Mouse (Mus musculus) embryonic facial prominence, embryonic 15.5 days (tissue): ENCODE measurements around the gene Zfp764. TPM values are rescaled to one million over a fixed set of nuclear protein-coding genes. Genes with fewer than 3 reads are reported as not detected.
"Not testable (repeated sequence)": the region's sequence is repeated elsewhere in the genome, so short reads cannot be mapped to it uniquely, and the experiment has no call there.

Experiments used
- ATAC-seq: fragments of 200-750 bp; cut with Nextera tagmentation; 2 replicates; pipeline ENCODE4 v1.8.0; 2017; ENCODE audit warnings: low read depth, moderate TSS enrichment; ENCODE audit not compliant: insufficient number of reproducible peaks, low FRiP score, low TSS enrichment
- H3K27ac ChIP-seq: fragments of 300-500 bp; sonication (generic); replicated peaks from 2 replicates; pipeline ENCODE4 v1.5.1; 2015; ENCODE audit warnings: mild to moderate bottlenecking, inconsistent platforms
- H3K27me3 ChIP-seq: fragments of 300-500 bp; sonication (generic); 2 replicates; pipeline ENCODE4 v1.6.1; 2015; ENCODE audit warnings: inconsistent platforms
- H3K36me3 ChIP-seq: fragments of 300-500 bp; sonication (generic); 2 replicates; pipeline ENCODE4 v1.6.1; 2015; ENCODE audit warnings: mild to moderate bottlenecking, inconsistent platforms
- H3K4me1 ChIP-seq: fragments of 300-500 bp; sonication (generic); 2 replicates; pipeline ENCODE4 v1.6.1; 2015; ENCODE audit warnings: inconsistent platforms
- H3K4me2 ChIP-seq: fragments of 300-500 bp; sonication (generic); replicated peaks from 2 replicates; pipeline ENCODE4 v1.6.1; 2015; ENCODE audit warnings: mild to moderate bottlenecking, inconsistent platforms
- H3K4me3 ChIP-seq: fragments of 300-500 bp; sonication (generic); replicated peaks from 2 replicates; pipeline ENCODE4 v1.5.1; 2015; ENCODE audit warnings: mild to moderate bottlenecking, inconsistent platforms
- H3K9ac ChIP-seq: fragments of 300-500 bp; sonication (generic); 2 replicates; pipeline ENCODE4 v1.6.1; 2015; ENCODE audit warnings: inconsistent platforms
- H3K9me3 ChIP-seq: fragments of 300-500 bp; sonication (generic); replicated peaks from 2 replicates; pipeline ENCODE4 v1.6.1; 2016; ENCODE audit warnings: inconsistent platforms
- WGBS: fragments of 180-500 bp; shearing (Covaris S2); methylation state at CpG from one replicate; pipeline ENCODE4 v1.1.7; 2015; 5-methylcytosine and 5-hydroxymethylcytosine counted together
- polyA plus RNA-seq: library from polyadenylated mRNA; unstranded; fragments of >200 nt; fragmentation: Nextera tagmentation; extraction: Ambion mirVana; gene quantifications from 2 replicates; pipeline ENCODE4 v1.2.1, GENCODE M21; 2015

Zfp764 gene
- 8.9 and 9.2 TPM in 2 replicates for polyA plus RNA-seq

DNA sequence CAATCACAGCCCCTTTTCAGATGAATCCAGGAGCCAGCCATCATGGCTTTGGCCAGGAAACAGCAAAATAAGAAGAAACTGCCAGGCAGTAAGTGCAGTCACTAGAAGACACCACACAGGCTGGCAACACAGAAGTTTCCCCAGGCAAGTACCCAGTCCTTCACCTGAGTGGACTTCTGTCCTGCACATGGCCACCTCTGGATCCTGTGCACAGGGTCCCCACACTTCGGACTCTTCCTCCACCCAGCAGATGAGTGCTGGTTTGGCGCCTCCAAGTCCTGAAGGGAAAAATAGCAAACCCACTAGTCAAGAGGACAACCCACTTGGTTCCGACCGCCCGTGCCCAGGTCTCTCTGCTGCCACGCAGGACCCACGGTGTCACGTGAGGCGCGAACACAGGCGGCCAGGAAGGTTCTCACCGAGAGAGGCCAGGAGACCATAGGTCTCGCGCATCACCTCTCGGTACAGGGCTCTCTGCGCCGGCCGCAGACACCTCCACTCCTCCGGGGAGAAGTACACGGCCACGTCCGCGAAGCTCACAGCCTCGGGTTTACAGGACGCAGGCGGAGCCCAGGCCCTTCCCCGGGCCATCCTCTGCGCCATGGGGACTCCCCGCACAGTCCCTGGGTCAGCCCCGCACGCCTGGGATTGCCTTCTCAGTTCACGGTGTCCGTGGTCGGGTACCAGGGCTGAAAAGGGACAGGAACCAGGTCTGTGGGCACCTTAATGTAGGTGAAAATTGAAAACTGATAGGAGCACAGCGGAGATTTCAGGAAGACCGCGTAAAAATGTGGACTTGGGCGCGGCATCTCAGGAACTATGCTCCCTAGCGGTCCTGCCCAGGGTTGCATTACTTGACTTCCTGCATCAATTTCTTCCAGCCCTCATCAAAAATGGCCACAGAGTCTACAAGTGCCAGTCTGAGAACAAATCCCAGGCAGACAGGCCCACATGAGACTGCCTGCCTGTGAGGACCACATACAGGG, at the start of gene Zfp764:
Gene Zfp764, minus strand, starts transcription at position 821 of the 986 bp plus-strand sequence.
- H3K9me3 ChIP-seq, H3K36me3 ChIP-seq, H3K27me3 ChIP-seq, H3K4me1 ChIP-seq: not testable (repeated sequence)
- peak within 1 kb of the TSS; percentile 66 for H3K9ac ChIP-seq
- peak within 1 kb of the TSS; percentile 80 for H3K27ac ChIP-seq
- peak; percentile 85 for ATAC-seq
- H3K4me3 ChIP-seq: peak within 1 kb of the TSS; percentile 58
- WGBS: 5% methylated on average over 40 of the region's 40 CpGs
- H3K4me2 ChIP-seq: peak within 1 kb of the TSS; percentile 91

GRCm38 (mm10) chr7:127454905-127455304, 48.3 kb upstream of the Zfp764 start:
- no peak for ATAC-seq
- H3K36me3 ChIP-seq: peaks cover 39% of the 10 kb centered on the region

DNA sequence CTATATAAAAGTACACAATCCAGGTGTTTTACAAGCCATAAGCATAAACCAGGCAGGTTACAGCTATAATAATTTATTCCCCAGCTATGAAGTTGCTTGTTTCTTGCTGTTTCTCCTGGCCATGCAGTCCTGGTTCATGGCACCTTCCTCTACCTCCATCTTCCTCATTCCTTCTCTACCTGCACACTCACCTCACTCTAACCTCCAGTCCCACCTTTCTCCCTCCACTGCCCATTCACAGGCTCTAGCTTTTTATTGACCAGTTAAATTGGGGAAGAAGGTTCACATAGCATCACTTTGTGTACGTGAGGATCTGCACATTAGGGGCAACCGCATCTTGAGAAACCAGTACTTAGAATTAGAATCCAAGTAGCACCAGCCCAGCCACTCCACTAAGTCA, 46.4 kb upstream of the Zfp764 start:
- H3K4me2 ChIP-seq: no peak overlapping the region
- no peaks in the 10 kb centered on the region for H3K9me3 ChIP-seq
- no peaks in the 10 kb centered on the region for H3K27me3 ChIP-seq
- H3K27ac ChIP-seq: no peak overlapping the region
- peaks cover 26% of the 10 kb centered on the region for H3K4me1 ChIP-seq
- no peak overlapping the region for H3K4me3 ChIP-seq
- peaks cover 32% of the 10 kb centered on the region for H3K36me3 ChIP-seq
- no peak overlapping the region for H3K9ac ChIP-seq
- ATAC-seq: no peak
- WGBS: 95% methylated on average over 2 of the region's 2 CpGs

More at GRCm38 (mm10) chr7:127454905-127455304, 48.3 kb upstream of the Zfp764 start:
- Histone ChIP-seq H3K9ac (no peak overlapping the region), H3K4me1 (peaks cover 19% of the 10 kb centered on the region), H3K27ac (no peak overlapping the region), H3K9me3 (no peaks in the 10 kb centered on the region), H3K4me2 (no peak overlapping the region), H3K27me3 (no peaks in the 10 kb centered on the region), H3K4me3 (no peak overlapping the region)
- 90% methylated on average over 7 of the region's 7 CpGs for WGBS

DNA sequence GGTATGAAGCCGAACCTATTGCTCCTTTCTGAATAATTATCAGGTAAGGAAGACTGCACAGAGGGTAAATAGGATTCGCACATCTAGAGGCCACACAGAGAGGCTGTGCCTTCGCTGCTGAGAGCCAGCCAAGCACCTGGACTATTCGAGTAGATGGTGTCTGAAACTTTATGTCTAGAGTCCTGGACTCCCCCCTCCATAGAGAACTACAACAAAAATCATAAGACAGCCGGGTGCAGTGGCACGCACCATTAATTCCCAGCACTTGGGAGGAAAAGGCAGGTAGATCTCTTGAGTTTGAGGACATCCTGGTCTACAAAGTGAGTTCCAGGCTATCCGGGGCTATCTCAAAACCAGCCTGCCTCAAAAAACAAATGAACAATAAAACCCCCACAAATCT, 43.3 kb upstream of the Zfp764 start:
- peaks cover 31% of the 10 kb centered on the region for H3K36me3 ChIP-seq
- no peaks in the 10 kb centered on the region for H3K27me3 ChIP-seq
- peak overlapping the region; percentile 63 for H3K4me2 ChIP-seq
- 0 out of 2 replicates have a peak overlapping the region, but pooled peaks have one; percentile 12 for H3K9ac ChIP-seq
- no peaks in the 10 kb centered on the region for H3K9me3 ChIP-seq
- WGBS: 81% methylated on average over 7 of the region's 7 CpGs
- peaks cover 26% of the 10 kb centered on the region for H3K4me1 ChIP-seq
- H3K27ac ChIP-seq: no peak overlapping the region
- no peak for ATAC-seq
- H3K4me3 ChIP-seq: peak overlapping the region; percentile 68

- H3K9me3 ChIP-seq: no peaks in the 10 kb centered on the region
- ATAC-seq: peak; percentile 89
- peak within 1 kb of the TSS; percentile 77 for H3K9ac ChIP-seq
- peak within 1 kb of the TSS; percentile 63 for H3K4me2 ChIP-seq
- under 1% methylated on average over 54 of the region's 54 CpGs for WGBS
- peaks cover 38% of the 10 kb centered on the region for H3K36me3 ChIP-seq
- H3K4me1 ChIP-seq: peaks cover 26% of the 10 kb centered on the region
- H3K27ac ChIP-seq: peak within 1 kb of the TSS; percentile 91
- H3K4me3 ChIP-seq: peak within 1 kb of the TSS; percentile 68
- H3K27me3 ChIP-seq: no peaks in the 10 kb centered on the region
Measured at GRCm38 (mm10) chr7:127448521-127449300, 42.1 kb upstream of the Zfp764 start, which contains the start of gene Zfp689. Gene Zfp689 (minus strand): TSS chr7:127449158.

- WGBS: 94% methylated on average over 20 of the region's 20 CpGs
- no peak overlapping the region for H3K27ac ChIP-seq
- no peak overlapping the region for H3K4me2 ChIP-seq
- no peak overlapping the region for H3K9ac ChIP-seq
- H3K4me3 ChIP-seq: no peak overlapping the region
- ATAC-seq: no peak
- peaks cover 46% of the 10 kb centered on the region for H3K36me3 ChIP-seq
- H3K27me3 ChIP-seq: no peaks in the 10 kb centered on the region
- no peaks in the 10 kb centered on the region for H3K9me3 ChIP-seq
- H3K4me1 ChIP-seq: no peaks in the 10 kb centered on the region; the same call in 1 of the 2 replicates
Measured at GRCm38 (mm10) chr7:127443976-127444375, 37.4 kb upstream of the Zfp764 start.

DNA sequence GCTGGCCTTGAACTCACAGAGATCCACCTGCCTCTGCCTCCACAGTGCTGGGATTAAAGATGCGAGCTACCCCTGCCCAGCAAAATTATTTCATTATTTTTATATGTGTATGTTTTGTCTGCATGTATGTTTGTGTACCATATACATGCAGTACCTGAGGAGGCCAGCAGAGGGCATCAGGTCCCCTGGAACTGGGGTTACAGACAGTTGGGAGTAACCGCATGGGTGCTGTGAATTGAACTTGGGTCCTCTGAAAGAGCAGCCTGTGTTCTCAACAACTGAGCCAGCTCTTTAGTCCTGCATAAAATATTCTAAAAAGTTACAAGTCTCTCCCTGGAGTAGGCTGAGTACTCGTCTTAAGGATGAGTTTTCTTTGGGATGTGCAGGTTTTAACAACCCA, 31.1 kb upstream of the Zfp764 start:
- Histone ChIP-seq H3K4me2 (no peak overlapping the region), H3K27ac (no peak overlapping the region), H3K4me3 (no peak overlapping the region), H3K9me3 (peaks cover 4% of the 10 kb centered on the region; the same call in 1 of the 2 replicates), H3K27me3 (no peaks in the 10 kb centered on the region; the same call in 1 of the 2 replicates), H3K9ac (no peak overlapping the region), H3K4me1 (no peaks in the 10 kb centered on the region), H3K36me3 (peaks cover 7% of the 10 kb centered on the region; the same call in 1 of the 2 replicates)
- WGBS: 85% methylated on average over 3 of the region's 3 CpGs
- no peak for ATAC-seq

- H3K4me1 ChIP-seq: no peaks in the 10 kb centered on the region
- no peak for ATAC-seq
- no peaks in the 10 kb centered on the region; the same call in 1 of the 2 replicates for H3K27me3 ChIP-seq
Measured at GRCm38 (mm10) chr7:127435206-127435605, 28.6 kb upstream of the Zfp764 start.

DNA sequence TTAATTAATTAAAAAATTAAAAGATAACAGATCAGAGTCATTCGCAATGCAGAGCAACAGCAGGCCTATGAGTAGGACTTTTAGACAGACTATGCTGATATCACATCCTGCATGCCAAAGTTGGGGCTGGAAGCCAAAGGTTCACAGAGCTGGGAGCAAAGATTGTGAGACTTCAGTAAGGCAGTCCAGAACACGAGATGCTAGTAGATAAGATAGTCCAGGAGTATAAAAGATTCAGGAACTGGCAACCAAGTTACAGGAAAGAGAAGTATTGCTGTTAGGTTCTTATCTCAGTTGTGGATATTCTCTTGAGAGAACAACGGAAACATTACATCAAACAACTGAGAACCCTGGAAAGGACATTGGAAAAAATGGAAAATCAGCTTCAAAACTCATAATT, 19.7 kb upstream of the Zfp764 start:
- H3K4me3 ChIP-seq: no peak overlapping the region
- H3K9ac ChIP-seq: no peak overlapping the region
- peaks cover 8% of the 10 kb centered on the region for H3K4me1 ChIP-seq
- peaks cover 10% of the 10 kb centered on the region for H3K27me3 ChIP-seq
- H3K4me2 ChIP-seq: no peak overlapping the region
- no peaks in the 10 kb centered on the region for H3K9me3 ChIP-seq
- no peak overlapping the region for H3K27ac ChIP-seq
- H3K36me3 ChIP-seq: no peaks in the 10 kb centered on the region
- no peak for ATAC-seq
- WGBS: 68% methylated on average over 3 of the region's 3 CpGs

More at GRCm38 (mm10) chr7:127435206-127435605, 28.6 kb upstream of the Zfp764 start:
- H3K9me3 ChIP-seq: peaks cover 4% of the 10 kb centered on the region; the same call in 1 of the 2 replicates
- H3K4me2 ChIP-seq: no peak overlapping the region
- 95% methylated on average over 4 of the region's 4 CpGs for WGBS
- H3K36me3 ChIP-seq: no peaks in the 10 kb centered on the region
- no peak overlapping the region for H3K4me3 ChIP-seq
- no peak overlapping the region for H3K9ac ChIP-seq
- H3K27ac ChIP-seq: no peak overlapping the region

DNA sequence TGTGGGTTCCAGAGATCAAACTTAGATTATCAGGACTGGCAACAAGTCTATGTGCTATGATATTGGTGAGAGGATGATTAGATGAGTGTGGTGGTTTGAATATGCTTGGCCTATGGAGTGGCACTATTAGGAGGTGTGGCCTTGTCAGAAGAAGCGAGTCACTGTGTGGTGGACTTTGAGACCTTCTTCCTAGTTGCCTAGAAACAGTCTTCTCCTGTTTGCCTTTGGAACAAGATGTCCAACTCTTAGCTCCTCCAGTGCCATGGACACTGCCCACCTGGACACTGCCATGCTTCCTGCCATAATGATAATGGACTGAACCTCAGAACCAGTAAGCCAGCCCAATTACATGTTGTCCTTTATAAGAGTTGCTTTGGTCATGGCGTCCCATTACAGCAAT, 19.3 kb upstream of the Zfp764 start:
- Histone ChIP-seq H3K9ac (no peak overlapping the region), H3K27me3 (peaks cover 10% of the 10 kb centered on the region), H3K4me1 (peaks cover 13% of the 10 kb centered on the region), H3K36me3 (no peaks in the 10 kb centered on the region), H3K4me3 (no peak overlapping the region), H3K4me2 (no peak overlapping the region), H3K27ac (no peak overlapping the region), H3K9me3 (no peaks in the 10 kb centered on the region)
- whole genome bisulfite sequencing: 87% methylated on average over 2 of the region's 2 CpGs
- no peak for ATAC-seq

DNA sequence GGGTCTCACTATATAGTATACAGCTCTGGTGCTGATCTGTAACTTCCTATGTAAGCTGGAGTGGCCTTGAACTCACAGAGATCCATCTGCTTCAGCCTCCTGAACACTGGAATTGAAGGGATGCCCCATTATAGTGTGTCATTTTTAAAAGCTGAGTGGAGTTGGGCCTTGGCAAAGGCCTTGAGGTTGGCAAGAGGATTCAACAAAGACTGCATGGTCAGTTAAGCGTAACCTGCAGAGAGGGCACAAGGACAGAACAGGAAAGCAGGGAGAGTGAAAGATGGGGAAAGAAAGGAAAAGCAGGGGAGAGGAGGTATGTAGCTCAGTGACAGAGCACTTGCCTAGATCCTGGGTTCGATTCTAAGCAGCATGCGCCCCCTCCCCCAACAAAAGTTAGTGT, 18.7 kb upstream of the Zfp764 start:
- H3K4me1 ChIP-seq: peaks cover 14% of the 10 kb centered on the region
- H3K27me3 ChIP-seq: peaks cover 10% of the 10 kb centered on the region
- H3K4me2 ChIP-seq: no peak overlapping the region
- H3K4me3 ChIP-seq: no peak overlapping the region
- H3K27ac ChIP-seq: no peak overlapping the region
- 85% methylated on average over 3 of the region's 3 CpGs for WGBS
- no peaks in the 10 kb centered on the region for H3K9me3 ChIP-seq
- ATAC-seq: no peak
- no peak overlapping the region for H3K9ac ChIP-seq
- H3K36me3 ChIP-seq: no peaks in the 10 kb centered on the region
